Mouse (Mus musculus): ENCODE results near the gene Tdp1.

Gene Tdp1

GRCm38 (mm10) chr12:100000381-100000780, 116.1 kb downstream of the Tdp1 start:
- DNase-seq (ENCODE audit: low spot score), result no peak

GRCm38 (mm10) chr12:100001246-100001645, 116.9 kb downstream of the Tdp1 start:
- DNase-seq (ENCODE audit: low spot score), result no peak

- no peak for DNase-seq (ENCODE audit: low spot score)
Measured at GRCm38 (mm10) chr12:100001910-100002309, 117.6 kb downstream of the Tdp1 start.

GRCm38 (mm10) chr12:100002914-100003587, 118.7 kb downstream of the Tdp1 start:
- DNase-seq (ENCODE audit: low spot score), result no peak

Data from urinary bladder, postnatal 10 days (tissue).